Mouse (Mus musculus): ENCODE results near the gene Prr12.

DNA sequence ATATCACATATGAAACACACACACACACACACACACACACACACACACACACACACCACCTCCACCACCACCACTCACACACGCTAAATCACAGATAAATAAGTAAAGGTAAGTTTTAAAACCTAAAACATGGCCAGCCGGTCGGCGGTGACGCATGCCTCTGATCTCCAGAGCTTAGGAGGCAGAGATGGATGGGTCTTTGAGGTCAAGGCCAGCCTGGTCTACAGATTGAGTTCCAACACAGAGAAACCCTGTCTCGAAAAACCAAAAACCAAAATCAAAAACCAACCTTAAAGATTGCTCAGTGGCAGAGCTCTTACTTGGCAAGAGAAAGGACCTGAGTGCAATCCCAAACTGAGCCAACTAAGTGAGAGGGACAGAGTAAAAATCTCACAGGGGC lies 47.4 kb upstream of the Prr12 start:
- TF ChIP-seq CTCF (IDR thresholded peaks at IDR 0.05; ENCODE audit: low read depth) (no peak), EP300 (optimal IDR thresholded peaks at IDR 0.05) (no peak)

Data from stomach, postnatal 0 days (tissue).